Mouse (Mus musculus): Measurements from ENCODE around the gene P3h2. TPM values are rescaled to one million over a fixed set of nuclear protein-coding genes. Genes with fewer than 3 reads are reported as not detected.

P3h2 gene
- total RNA-seq (2021) = 1 to 10 TPM; 1.9 to 3.3 TPM

DNA sequence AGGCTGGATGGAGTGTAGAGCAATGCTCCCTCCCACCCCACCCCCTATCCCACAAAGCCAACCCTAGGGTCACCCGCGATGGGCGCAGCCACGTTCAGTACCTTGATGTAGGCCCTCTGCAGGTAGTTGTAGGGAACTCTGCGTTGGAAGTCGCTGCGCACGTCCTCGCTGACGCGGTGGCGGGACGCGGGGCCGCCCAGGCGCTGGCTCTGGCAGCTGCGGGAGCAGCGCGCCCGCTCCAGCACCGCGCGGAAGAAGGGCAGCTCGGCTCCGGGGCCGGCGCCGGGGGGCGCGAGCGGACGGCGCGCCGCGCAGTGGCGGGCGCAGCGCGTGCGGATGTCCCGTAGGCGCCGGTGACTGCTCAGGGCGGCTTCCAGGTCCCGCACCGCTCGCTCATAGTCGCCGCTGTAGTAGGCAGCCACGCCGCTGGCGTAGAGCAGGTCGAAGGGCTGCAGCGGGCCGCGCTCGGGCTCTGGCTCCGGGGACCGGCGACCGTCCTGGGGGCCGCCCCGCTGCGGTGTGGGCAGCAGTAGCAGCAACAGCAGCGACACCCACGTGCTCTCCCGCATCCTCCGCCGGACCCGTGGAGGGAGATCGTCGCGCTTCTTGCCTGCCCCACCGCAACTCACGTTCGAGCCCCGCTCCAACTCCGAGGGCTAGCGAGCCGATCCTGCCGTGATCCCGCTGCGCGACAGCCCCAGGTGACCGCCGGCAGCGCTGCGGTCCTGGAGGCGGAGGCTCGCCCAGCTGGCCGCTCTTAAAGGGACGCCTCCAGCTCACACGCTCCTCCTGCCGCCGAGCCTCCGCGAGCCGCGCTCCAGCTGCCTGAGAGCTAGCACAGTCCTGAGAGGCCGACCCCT, at the start of gene P3h2:
Gene P3h2, minus strand, starts transcription at position 670 of the 860 bp plus-strand sequence.
- DNase-seq (ENCODE audit: low spot score in 2 of 2) = peak; percentile 66 to 79
- intact Hi-C loops (cut with DNase I) = loop anchor here (5.0 kb wide), 1 partner anchor 87 kb away; no protein-coding TSS in a partner anchor

DNA sequence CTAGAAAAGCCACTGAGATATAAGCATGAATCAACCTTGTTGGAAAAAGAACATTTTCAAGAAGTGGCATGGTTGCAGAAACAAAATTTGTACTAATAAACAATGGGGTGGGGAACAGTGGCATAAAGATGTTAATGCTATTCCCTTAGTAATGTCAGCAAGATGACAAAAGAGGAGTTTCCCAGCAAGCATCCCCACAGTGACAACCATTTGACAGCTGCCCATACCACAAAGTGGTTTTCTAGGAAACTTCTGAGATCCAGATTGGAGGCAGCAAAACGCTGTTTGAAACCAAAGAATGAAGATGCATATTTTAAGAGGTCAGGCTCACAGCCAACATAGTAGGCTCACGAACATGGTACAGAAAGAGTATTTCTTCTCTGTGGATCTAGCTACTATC, 46.7 kb upstream of the P3h2 start:
- DNase-seq (ENCODE audit: low spot score in 2 of 2) = no peak
- intact Hi-C loops (cut with DNase I) = no loop called here

DNA sequence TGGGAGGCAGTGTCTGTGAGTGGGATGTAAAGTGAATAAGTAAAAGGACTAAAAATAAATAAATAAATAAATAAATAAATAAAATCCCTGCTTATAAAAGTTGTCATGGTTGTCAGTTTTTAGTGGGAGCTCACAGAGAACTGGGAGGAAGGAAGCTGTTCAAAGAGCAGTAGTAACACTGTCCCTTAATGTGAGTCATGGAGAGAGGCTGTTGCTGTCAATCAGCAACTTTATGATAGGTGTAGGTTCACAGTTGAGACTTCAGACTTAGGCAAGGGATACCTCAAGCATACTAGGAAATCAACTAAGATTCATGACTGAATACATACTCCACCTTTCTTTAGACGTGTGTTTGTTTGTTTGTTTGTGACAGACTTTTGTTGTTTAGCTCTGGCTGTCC, 45.4 kb upstream of the P3h2 start:
- no peak for DNase-seq (ENCODE audit: low spot score in 2 of 2)
- intact Hi-C loops (cut with DNase I) = no loop called here

DNA sequence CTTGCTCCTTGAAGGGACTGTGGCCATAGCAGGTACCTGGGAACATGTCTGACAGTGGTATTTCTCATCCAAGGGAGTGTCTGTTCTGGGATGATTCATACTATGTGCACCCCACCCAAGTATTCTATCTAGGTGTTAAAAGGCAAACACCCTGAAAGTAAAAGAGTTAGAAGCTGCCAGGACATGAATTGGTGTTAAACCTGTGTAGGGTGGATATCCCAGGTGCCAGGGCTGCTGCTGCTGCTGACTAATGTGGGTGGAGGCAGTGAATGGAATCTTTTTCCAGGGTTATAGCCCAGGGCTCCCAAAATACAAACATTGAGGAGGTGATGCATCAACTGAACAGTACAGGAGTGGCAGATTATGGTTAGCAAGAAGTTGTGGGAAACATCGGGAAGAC, 41.3 kb upstream of the P3h2 start:
- intact Hi-C loops (cut with DNase I) = no loop called here
- no peak for DNase-seq (ENCODE audit: low spot score in 2 of 2)

DNA sequence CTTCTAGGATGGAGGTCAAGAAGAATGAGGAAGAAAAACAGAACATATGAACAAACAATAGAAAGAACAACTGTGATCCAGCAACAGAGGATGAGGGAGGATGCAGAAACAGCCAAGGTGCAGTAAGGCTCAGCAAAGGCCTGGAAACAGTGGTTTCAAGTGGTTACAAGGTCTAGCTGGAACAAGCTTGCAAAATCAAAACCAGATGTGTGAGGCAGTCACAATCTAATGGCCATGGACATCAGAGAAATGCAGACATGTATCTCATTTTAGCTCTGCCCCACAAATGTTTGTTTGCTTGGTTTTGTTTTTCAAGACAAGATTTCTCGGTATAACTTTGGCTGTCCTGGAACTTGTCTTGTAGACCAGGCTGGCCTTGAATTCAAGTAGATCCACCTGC, 25.5 kb upstream of the P3h2 start:
- DNase-seq (ENCODE audit: low spot score in 2 of 2) = no peak
- intact Hi-C loops (cut with DNase I) = no loop called here

DNA sequence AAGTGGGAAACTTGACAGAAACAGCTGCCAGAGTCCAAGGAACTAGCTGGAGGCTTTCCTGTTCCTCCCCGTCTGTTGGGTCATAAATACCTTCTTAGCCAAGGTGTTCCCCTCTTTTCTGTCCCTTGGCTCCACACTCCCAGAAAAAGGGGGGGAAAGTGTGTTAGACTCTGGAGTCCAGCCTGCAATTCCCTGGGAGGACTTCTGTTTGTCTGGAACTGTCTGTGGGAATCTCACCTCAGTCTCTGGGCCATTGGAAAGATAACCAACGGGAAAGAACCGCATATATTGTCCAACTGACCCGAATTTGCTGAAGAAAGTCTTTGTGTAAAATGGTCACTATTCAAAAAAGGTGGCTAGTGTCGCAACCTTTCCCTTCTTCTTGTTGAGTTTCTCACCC, 1.0 kb upstream of the P3h2 start:
- DNase-seq (ENCODE audit: low spot score in 2 of 2) = no peak
- intact Hi-C loops (cut with DNase I) = loop anchor here (5.0 kb wide), 1 partner anchor 86 kb away; no protein-coding TSS in a partner anchor

DNA sequence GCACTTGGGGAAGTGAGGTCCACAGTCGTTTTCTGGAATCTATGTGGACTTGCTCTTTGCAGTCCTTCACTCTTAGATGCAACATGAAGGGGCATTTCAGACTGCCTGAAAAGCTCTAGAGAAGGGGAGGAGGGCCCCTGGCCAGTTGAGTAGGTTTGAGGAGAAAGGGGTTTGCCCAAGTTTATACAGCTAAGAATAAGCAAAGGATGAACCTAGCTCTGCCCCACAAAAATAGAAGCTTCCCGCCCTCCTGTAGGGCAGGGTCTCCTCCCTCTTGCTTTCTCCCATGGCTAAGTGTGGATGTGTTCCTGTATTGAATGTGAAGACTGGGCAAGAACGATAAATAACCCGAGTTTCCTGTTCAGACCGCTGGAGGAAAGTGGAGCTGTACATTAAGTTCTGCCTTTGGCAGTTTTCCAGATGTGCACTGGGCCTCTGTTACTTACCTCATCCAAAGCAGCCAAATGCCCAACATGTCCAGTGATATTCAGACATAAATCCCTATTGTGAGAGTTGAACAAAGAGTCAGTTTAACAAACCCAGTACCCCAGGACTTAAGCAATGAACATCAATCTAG, 545 bp upstream of the P3h2 start:
- intact Hi-C loops (cut with DNase I) = loop anchor here (5.0 kb wide), 1 partner anchor 86 kb away; no protein-coding TSS in a partner anchor
- peak in 1 of 2 experiments; percentile 7 for DNase-seq (ENCODE audit: low spot score in 2 of 2)

DNA sequence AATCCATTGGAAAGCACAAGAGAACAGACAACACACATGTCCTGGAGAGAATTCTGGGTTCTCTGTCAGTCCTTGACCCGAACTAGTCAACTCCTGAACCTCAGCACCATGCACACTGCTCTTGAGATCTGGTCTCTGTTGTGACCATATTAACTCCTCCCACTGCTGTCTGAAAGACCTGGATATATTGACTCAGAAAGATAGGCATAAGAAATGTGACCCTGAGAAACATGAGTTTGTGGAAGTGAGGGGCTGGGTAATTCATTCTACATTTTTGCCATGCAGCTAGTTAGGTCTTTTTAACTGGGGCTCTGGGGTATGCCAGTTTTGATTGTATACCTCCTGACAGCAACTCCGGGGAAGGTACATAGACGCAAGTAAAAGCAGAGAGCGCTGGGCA, 1.3 kb downstream of the P3h2 start:
- intact Hi-C loops (cut with DNase I) = no loop called here
- DNase-seq (ENCODE audit: low spot score in 2 of 2) = no peak

DNA sequence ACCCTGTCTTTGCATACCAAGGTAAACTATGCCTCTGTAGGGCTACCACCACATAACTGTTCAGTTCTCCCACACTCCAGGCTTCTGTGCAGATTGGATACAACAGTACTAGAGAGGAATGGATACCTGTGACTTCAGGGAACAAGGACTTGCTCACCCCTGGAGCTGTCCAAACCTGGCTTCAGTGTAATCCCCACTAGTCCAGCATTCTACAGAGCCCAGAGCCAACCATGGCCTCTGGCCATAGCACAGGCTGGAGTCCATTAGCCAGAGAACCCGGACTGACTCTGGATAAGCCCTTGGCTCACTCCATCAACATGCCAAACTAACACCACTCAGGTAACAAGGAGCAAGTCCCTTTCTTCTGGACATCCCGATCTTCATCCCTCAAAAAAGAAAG, 2.7 kb downstream of the P3h2 start:
- intact Hi-C loops (cut with DNase I) = no loop called here
- no peak for DNase-seq (ENCODE audit: low spot score in 2 of 2)

DNA sequence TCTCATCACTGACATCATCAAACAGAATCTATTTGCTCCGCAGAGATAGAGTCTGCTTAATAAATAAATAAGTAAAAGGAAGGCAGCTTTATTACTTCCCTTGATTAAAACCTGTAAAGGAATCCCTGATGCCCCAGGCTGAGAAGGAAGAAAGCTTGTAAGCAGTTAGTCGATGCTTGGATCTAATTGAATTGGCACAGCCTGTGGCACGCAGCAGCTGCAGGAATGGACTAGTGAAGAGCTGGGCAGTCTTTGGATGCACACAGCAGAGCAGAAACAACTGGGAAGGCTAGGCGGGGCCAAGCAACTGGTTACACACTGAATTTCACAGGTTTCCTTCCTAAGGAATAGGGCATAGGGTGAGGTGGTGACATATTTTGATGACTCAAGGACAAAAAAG, 5.4 kb downstream of the P3h2 start:
- intact Hi-C loops (cut with DNase I) = no loop called here
- no peak for DNase-seq (ENCODE audit: low spot score in 2 of 2)

DNA sequence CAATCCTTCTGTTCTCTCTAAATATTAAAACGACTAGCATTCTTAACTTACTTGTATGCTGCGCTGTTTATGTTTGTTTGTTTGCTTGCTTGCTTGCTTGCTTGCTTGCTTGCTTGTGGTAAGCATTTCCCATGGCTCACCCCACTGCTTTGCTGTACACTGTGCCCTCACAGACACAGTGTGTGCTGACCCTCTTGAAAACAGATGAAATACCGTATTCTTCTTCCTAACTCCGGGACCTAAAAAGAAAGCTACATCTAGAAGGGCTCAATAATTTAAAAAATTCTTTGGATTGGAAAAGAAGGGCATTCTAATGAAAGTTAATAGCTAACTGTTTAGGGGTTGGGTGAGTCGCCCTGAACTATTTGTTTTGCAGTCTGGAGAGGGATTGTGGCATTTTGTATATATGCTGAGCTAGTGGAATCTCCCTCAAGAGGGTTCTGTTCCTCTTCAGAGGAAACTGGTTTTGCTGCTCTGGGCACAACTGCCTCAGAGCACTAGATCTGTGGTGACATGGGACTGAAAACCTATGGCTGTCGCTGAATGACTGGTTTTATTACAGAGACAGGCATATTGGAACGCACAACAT, 9.8 kb downstream of the P3h2 start:
- DNase-seq (ENCODE audit: low spot score in 2 of 2) = no peak
- intact Hi-C loops (cut with DNase I) = no loop called here

DNA sequence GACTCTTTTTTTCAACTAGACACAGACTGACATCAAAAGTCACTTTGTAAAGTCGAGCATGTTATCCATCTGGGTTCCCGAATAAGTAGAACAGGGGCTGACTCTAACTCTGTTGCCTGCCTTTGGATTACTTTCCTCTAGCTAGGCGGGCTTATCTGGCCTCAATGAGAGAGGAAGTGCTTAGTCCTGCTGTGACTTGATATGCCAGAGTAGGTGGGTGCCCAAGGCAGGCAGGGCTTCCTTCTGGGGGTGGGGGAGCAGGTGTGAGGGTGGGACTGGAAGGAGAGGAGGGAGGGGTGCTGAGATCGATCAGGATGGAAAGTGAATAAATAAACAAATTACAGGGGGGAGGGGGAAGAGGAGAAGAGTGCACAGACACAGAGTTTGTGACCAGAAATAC, 11.7 kb downstream of the P3h2 start:
- intact Hi-C loops (cut with DNase I) = no loop called here
- no peak for DNase-seq (ENCODE audit: low spot score in 2 of 2)

DNA sequence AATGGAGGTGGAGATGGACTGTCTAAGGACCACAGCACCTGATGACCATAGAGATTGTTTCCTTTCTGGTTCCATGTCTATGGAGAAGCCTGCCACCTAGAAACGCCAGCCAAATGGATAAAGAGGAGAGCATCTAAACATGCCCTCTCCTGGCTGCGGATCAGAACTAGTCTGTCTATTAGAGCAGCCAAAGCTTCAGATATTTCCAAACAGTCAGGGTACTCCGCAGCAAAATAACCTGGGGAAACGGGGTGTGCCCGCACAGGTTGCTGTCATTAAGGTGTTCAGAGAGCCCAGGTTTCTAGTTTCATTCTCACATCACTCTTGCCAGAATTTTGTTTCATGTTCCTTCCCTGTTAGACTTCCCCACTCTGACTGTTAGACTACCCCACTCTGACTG, 16.6 kb downstream of the P3h2 start:
- intact Hi-C loops (cut with DNase I) = no loop called here

DNA sequence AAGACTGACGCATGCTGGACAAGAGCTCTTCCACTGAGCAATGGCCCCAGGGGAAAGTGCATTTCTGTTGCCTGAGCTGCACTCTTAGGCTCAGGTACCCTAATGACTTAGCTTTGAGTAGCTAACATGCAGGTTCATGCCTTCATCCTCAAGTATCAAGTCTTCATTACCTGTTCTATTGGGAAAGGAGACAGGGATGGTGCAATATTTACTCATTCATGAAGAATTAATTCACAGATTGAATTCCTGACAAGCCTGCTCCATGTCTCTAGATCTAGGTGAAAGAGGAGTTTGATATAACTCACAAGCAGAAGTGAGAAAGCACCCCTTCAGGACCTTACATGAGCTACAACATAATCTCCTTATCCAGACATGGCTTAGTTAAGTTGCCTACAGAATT, 17.3 kb downstream of the P3h2 start:
- DNase-seq (ENCODE audit: low spot score in 2 of 2) = no peak
- intact Hi-C loops (cut with DNase I) = no loop called here

More for the DNA sequence above, 16.6 kb downstream of the P3h2 start:
- DNase-seq (ENCODE audit: low spot score in 2 of 2) = no peak

DNA sequence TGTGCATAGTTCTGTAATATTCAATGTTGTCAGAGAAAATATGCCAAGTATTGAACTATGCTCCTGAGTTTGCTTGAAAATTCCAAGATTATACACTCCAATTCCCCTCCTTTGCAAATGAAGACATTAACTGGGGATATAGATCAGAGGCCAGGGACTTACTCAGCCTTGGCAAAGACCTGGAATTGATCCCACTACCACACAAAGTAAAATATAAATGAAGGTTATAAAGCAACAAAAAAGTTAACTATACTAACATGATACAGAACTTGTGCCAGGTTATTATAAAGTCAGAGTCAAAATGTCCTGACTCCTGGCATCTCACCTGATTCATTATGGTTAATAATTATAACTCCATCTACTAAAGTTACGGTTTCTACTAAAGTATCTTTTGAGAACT, 18.6 kb downstream of the P3h2 start:
- intact Hi-C loops (cut with DNase I) = no loop called here
- DNase-seq (ENCODE audit: low spot score in 2 of 2) = no peak

DNA sequence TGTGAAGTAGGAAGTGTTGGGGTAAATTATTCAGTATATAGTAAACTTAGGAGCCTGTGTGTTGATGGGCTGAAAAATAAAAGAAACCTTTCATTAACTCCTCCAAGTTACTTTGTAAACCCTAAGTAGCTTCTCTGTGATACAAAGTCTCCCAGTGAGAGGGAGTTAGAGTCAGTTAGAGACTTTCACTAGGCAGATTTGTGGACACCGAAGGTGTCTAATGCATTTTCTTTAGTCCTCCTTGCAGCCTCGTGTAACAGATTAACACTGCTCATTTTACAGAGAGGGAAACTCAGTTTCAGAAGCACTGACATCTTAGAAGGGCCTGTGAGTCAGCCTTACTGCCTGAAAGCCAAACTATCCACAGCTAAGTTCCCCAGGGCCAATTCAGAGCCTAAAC, 20.4 kb downstream of the P3h2 start:
- intact Hi-C loops (cut with DNase I) = no loop called here
- DNase-seq (ENCODE audit: low spot score in 2 of 2) = no peak

DNA sequence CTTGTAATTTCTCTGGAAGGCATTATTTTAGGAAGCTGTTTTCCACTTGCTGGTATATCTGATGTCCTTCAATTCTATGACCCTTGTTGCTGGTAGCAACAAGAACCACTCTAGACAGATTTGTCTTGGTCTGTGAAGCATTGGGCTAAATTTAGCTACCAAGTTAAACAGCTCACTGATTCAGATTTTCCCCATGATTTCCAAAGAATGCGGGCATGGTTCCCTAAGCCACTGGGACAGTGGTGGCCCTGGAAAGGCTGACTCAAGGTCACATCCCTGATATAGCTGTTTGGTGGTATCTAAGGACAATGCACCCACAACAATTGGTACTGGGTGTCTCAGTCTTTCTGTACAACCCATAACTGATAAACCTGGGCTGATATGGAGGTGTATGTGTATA, 22.8 kb downstream of the P3h2 start:
- DNase-seq (ENCODE audit: low spot score in 2 of 2) = no peak
- intact Hi-C loops (cut with DNase I) = no loop called here

DNA sequence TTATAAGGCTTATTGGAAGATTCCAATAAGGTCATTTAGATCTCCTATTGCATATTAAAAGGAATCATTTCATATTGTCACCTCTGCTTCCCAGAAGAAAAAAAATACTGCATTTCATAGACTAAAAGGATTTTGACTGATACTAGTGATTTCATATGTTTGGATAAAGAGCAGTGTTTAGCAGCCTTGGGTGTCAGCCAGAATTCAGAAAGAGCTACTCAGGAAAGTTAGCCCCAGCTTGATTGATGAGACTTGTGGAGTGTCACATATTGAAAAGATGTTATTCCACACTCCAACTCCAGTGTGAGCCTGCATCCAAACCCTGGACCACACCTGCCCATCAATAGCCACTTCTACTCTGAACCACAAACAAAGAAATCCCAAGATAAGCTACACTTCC, 23.2 kb downstream of the P3h2 start:
- intact Hi-C loops (cut with DNase I) = no loop called here
- DNase-seq (ENCODE audit: low spot score in 2 of 2) = no peak

DNA sequence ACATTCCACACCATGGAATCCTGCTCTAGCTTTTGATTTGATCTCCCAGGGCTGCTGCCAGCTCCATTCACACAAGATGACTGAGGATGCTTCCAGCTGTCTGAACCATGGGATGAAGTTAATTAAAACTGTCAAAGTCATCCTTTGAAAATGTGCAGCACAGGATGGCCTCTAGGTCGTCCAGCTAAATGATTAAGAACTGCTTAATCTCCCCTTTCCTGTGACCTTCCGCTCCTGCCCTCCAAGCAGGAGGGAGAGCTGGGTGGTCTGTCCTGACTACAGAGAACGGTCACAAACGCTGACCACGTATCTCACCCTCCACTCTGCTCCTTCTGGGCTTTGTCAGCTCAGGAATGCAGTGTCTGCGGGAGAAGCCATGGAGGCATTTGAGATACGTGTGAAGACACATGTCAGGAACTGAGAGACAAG, 26.6 kb downstream of the P3h2 start:
- intact Hi-C loops (cut with DNase I) = no loop called here
- DNase-seq (ENCODE audit: low spot score in 2 of 2) = no peak

DNA sequence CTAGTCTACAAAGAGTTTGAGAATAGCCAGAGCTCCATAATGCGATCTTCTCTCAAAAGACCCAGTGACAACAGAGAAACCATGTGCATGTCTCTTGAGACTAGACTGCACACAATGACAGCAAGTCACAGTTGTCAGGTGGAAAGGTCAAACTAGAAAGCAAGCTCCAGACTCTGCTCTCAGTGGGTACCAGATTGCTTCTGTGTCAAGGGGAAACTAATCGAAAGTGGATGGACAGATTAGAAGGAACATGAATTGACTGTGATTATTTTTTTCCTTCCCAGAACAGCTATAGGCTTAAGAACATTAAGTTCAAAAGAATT, 27.5 kb downstream of the P3h2 start:
- DNase-seq (ENCODE audit: low spot score in 2 of 2) = no peak
- intact Hi-C loops (cut with DNase I) = no loop called here

Measured in left cerebral cortex, postnatal 36 days (tissue).